Mouse (Mus musculus): ENCODE data around the gene Aurka.
A peak's percentile ranks its signal among the peaks of the same experiment; 100 is the strongest.

Aurka gene

DNA sequence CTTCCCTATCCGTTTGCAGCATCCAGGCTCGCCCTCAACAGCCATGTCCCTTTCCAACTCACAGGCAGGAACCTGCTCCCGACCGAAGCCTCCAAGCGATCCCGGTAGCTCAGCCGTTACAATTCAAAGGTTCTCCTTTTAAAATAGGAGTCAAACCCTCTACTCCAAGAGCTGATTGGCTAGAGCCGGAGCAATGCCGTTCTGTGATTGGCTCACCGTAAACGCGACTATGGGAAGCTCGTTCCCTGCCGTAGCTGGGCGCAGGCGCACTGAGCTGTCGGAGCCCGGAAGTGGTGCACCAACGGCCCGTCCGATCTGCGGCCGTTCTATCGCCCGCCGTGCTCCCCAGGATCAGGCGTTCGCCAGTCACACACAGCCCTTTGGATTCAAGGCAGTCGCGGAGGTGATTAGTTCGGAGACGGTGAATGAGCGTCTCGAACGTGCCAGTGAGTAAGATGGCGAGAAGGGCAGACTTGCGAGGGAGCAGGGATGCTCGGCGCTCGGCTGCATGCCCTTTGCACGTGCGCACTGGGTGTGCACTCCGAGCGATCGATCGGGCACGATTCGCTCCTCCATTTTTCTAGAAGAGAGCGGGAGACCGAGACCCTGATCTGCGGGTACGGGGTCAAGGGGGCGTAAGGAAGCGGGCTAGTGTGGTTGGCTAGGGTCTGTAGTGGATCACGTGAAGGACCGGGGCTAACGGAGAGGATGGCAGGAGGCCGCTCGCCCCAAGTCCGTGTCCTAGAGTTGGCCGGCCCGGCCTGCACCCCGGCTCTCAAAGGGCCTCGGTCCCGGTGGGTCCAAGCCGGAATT lies at the start of gene Aurka, which contains the start of gene Cstf1:
TSS of gene Aurka (minus strand) at position 125 of the 813 bp plus-strand sequence.
TSS of gene Cstf1 (plus strand) at position 271 of the 813 bp plus-strand sequence.
- peak; percentile 94 for DNase-seq (ENCODE audit: low read depth, low spot score)

GRCm38 (mm10) chr2:172418208-172418607 lies 47.9 kb upstream of the Aurka start:
- DNase-seq (ENCODE audit: low read depth, low spot score) = no peak

GRCm38 (mm10) chr2:172416876-172417275 lies 46.5 kb upstream of the Aurka start:
- no peak for DNase-seq (ENCODE audit: low read depth, low spot score)

GRCm38 (mm10) chr2:172416218-172416617 lies 45.9 kb upstream of the Aurka start:
- no peak for DNase-seq (ENCODE audit: low read depth, low spot score)

DNA sequence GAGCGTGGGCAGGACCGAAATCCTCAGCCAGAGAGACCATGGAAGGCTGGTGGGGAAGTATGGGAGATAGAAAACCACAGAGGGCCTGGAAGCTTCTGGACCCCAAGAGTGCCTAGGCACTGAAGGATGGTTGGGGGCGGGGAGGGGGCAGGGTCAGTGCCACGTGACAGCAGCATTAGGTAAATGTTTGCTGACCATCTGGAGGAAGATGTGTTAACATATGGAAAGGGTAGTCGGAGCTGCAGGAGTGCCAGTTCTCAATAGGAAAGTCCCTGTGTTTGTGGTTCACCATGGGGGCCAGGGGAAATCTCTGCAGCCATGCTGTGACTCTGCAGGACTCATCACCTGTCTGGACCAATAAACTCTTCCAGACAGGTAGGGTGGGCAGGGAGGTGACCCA lies 43.6 kb upstream of the Aurka start:
- DNase-seq (ENCODE audit: low read depth, low spot score) = no peak

- no peak for DNase-seq (ENCODE audit: low read depth, low spot score)
Measured at GRCm38 (mm10) chr2:172413273-172413672, 42.9 kb upstream of the Aurka start.

DNA sequence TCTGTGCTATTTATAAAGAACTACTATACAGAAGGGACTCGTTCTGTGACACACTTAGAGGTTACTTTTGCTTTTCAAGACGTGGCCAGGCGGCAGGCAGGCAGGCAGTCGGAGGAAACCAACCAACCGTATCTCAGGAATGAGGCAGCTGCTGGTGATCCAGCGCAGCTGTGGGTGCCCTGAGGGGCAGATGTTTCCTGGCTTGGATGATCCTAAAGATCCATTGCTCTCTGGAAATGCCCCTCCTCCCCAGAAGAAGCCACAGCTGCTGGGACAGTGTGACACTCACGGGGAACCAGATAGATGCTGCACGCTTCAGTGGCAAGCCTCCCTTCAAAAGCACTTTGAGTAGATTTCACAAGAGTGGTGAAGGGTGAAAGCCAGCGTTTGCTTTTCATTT lies 42.1 kb upstream of the Aurka start:
- DNase-seq (ENCODE audit: low read depth, low spot score) = no peak

DNA sequence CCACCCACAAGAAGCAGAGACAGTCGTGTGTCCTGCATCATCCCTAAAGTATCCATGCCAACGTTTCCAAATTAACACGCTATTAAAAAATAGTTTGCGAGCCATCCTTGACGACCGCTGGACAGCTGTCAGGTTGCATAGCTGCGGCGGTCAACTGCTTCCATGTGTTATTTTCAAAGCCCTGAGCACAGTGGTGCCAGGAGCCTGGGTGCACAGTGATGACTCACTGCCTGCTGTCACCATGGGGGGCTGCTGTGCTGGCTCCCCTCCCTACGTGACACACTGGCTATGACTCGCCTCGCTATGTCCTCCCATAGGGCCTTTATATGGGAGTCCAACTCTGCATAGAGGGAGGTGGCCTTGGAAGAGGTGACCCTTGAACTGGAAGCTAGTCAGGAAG lies 40.8 kb upstream of the Aurka start:
- no peak for DNase-seq (ENCODE audit: low read depth, low spot score)

DNA sequence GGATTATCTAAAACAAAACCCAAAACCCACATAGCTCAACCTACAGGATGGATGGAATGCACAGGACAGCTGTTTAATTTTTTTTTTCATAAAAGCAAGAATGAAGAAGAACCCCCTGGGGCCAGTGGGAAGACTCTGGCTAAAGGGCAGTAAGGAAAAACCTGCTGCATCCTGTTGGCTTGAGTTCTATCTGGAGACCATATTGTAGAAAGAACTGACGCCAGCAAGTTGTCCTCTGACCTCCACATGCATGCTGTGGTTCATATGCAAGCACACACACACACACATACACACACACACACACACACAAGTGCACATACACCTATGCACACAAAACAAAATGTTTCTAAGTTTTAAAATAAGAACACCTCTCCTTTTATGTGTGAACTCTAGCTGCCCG lies 40.4 kb upstream of the Aurka start:
- no peak for DNase-seq (ENCODE audit: low read depth, low spot score)

DNA sequence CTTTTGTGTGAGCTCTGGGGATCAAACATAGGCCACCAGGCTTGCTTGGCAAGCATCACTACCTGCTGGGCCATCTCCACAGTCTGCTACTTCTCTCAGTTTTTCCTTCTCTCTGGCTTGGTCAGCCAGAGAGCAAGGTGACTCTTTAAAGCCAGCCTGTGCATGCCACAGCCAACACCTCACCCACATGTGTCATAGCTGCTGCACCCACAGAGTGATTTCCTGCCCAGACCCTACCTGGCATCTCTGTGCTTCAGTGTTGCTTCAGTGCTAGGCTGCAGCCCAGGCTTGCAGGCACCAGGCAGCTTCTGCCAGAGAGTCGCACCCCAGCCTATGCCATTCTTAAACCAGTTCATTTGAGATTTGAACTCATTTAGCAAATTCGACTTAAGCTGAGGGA lies 37.2 kb upstream of the Aurka start:
- no peak for DNase-seq (ENCODE audit: low read depth, low spot score)

DNA sequence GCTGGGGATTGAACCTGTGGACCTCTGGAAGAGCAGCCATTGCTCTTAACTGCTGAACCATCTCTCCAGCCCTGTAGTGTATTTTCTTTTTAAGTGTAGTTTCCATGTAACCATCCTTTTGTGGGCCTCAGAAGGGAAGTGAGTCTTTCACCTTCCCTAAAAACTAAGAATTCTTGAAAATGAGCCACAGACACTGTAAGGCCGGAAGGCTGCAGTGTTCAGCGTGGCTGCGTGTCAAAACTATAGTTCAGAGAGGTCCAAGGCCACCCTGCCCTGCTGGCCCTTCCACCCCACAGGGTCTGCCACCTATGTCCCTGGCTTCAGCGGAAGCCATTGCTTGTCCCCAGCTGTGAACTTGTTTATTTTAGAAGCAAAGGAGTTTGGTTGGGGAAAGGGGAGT lies 35.8 kb upstream of the Aurka start:
- no peak for DNase-seq (ENCODE audit: low read depth, low spot score)

DNA sequence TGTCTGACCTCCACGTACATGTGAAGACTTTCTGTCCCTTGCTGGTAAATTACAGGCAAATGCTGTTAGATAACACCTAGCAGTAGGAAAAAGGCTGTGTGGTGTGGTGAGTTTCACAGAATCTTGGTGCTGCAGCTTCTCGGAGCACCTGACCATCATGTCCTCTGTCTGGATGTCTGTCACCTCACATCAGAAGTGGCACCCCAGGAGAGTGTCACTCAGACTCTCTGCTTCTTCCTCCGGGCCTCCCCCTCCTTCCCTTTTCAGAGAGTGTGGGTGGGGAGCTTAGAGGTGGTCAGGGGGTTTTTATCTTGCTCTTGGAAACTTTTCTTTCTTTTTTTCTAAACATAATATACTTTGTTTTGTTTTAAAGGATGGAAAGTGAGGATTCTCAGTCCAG lies 34.7 kb upstream of the Aurka start:
- no peak for DNase-seq (ENCODE audit: low read depth, low spot score)

DNA sequence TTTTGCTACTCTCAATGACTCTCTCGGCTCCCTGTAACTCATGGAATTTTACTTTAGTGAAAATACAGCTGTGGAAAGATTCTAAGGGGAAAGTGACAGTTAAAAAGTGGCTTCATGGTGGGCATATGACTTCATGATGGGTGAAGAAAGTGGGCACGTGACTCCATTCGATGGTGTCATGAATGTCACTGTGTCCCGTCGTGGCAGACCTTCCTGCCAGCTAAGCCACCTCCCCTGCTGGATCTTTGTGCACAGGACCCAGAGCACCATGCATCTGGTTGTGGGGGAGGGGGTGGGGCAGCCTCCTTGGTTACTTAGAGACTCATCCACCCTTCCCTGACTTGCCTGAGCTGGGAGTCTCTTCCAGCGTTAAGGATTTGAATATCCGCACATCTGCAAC lies 33.9 kb upstream of the Aurka start:
- no peak for DNase-seq (ENCODE audit: low read depth, low spot score)

DNA sequence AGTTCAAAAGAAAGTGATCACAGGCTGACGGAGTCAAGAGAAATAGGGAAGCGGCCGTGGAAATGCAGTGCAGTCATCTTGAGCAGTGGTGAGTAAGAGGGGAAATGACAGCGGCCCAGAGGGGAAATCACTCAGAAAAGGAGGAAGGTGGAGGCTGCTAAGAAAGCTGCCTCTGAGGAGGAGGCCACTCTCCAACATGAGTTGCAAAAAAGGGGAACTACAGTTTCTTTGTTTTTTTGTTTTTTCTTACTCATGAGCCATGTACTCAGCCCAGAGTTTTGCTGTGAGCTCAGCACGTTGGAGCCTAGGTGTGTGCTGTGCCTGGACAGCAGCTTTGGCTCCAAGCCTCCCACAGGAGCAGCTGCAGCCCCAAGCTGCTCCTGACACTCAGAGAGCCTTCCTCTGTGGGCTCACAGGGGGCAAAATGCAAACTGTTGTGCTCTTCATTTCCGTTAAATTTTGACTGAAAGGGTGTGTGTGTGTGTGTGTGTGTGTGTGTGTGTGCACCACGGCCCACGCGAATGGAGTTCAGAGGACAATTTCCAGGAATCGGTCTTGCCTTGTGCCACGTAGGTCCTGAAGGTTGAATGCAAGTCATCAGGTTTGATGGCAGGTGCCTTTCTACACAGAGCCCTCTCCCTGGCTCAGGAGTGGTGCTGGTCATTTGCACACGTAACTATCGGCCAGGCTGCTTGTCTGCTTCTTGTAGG lies 30.9 kb upstream of the Aurka start:
- DNase-seq (ENCODE audit: low read depth, low spot score) = no peak

DNA sequence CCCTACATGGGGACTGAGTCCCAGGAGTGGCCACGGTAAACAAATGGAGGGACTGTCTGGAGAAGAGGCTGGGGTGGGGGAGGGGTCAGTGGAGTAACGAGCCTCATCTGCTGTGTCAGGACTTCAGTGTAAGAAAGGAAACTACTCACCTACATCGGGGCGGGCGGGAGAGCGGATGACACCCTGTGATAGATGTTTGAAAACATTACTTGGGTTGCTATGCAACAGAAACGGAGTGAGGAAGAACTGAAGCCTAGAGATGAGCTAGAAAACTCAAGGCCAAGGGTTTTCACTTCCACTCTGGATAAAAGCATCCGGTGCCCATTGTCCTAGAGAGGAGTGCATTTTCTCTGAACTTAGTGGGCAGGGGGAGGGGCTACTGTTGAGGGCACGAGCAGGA lies 29.6 kb upstream of the Aurka start:
- no peak for DNase-seq (ENCODE audit: low read depth, low spot score)

DNA sequence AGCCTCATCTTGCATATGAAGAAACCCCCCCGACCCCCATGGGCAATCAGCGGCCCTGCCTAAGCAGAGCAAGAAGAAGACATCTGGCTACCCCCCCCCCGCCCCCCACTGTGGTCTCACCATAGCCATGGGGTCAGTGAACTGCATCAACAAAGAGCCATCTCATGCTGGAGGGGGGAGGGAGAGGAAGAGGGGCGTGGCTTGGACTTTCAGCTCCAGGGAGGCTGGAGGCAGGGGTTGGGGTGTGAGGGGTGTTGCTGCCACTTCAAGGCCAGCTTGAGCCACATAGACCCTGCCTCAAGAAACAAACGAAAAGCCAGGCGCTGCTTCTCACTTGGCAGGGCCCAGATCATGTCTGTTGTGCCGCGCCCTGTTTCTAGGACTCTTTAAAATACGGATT lies 25.6 kb upstream of the Aurka start:
- DNase-seq (ENCODE audit: low read depth, low spot score) = no peak

DNA sequence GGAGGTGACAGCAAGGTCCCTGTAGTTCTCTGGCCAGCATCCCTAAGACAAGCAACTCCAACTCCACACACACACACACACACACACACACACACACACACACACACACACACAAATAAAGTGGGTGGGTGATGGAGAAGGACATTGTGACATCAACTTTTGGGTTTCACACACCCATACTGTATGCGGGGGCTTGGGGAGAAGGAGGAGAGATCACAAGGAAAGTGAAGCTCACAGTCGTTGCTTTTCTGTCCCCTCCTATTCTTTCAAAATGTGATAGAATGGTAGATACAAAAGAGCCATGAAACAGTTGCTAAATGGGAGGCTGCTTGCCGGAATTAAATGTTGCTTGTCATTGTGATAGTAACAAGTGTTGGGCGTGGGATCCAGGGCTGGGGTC lies 24.3 kb upstream of the Aurka start:
- DNase-seq (ENCODE audit: low read depth, low spot score) = no peak

GRCm38 (mm10) chr2:172394052-172394392 lies 23.7 kb upstream of the Aurka start:
- no peak for DNase-seq (ENCODE audit: low read depth, low spot score)

- no peak for DNase-seq (ENCODE audit: low read depth, low spot score)
Measured at GRCm38 (mm10) chr2:172393391-172394051, 23.2 kb upstream of the Aurka start, which contains the start of gene Cass4. Gene Cass4 (plus strand): TSS chr2:172393794.

- DNase-seq (ENCODE audit: low read depth, low spot score) = no peak
Measured at GRCm38 (mm10) chr2:172392041-172392521, 21.7 kb upstream of the Aurka start.

DNA sequence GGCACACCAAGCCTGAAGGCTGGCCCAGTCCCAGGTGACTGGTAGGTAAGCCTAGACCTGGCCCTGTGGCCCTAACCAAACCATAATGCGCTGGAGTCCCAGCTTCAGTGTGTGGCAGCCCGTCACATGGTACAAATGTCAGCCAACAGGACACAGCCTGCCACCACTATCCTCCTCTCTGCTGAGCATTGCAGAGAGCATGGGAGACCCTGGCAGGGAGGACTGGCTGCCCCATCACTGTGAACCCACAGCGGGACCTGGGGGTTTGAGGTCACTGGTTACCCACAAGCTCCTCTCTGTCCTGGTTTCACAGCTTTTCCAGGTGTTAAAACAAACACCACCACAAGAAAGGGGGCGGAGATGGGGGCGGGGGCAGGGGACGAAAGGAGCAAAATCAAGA lies 20.0 kb upstream of the Aurka start:
- no peak for DNase-seq (ENCODE audit: low read depth, low spot score)

DNA sequence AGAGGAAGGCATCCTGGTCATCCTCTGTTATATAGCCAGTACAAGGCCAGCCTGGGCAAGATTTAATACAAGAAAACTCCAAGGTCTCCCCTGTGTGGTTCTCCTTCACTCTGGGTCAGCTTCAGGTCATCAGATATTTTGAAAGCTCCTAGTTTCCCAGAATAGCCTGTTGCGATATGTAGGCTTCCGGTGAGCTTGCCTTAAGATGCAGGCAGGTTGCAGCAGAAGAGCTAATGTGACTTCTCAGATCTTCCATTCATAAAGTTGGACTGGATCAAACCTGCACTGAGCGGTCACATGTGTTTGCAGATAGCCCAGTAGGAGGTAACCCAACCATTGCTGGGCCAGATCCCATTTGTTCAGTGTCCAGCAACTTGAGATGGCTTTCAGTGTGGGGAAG lies 14.4 kb upstream of the Aurka start:
- no peak for DNase-seq (ENCODE audit: low read depth, low spot score)

All from c-Kit-negative CD71-positive TER-119-positive erythroid progenitor cells, embryonic 14.5 days (primary cell).